Mouse (Mus musculus) cerebellum, adult 2 months (tissue): ENCODE measurements at regions not wholly inside any gene's neighbourhood (a gene's known extent, or its start where the extent isn't known, plus 50 kb on each side); places are given as distances from the start of the nearest gene placed in this dataset.

Source experiments
- CTCF ChIP-seq: fragments of 200-500 bp; IDR thresholded peaks from 2 replicates; pipeline ENCODE4 v1.5.1; 2011; ENCODE audit warnings: low read depth, mild to moderate bottlenecking, control low read depth, low read length, moderate library complexity, borderline replicate concordance; ENCODE audit not compliant: insufficient read depth
- POLR2A ChIP-seq: fragments of 200-500 bp; IDR thresholded peaks from 2 replicates; pipeline ENCODE4 v1.6.1; 2011; ENCODE audit warnings: low read length, control low read depth, borderline replicate concordance; ENCODE audit not compliant: insufficient read depth

- TF ChIP-seq CTCF (no peak), POLR2A (no peak)
These were observed 214.3 kb upstream of the Ube3a start for GRCm38 (mm10) chr7:59014302-59014677.
